Comparison of ENCODE assay signal across 18 mouse cellular contexts in the genomic region with DNA sequence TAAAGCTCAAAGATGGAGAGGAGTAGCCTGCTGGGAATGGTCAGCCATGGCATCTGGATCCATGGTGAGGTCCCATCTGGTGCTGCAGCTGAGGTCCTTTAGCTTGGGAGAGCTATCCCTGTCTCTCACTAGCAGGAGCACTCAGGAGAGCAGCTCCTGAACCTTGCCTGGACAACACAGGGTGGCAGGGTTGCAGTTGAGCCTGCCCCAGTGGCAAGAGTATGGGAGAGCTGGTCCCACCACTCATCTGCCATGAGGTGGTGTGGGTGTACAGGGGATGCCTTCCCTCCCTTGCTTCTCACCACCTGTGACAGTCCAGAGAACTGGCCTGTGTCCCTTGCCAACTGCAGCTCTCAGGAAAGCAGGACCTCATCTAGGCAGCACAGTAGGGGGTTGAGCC. TPM values are rescaled to one million over a fixed set of nuclear protein-coding genes. Genes with fewer than 3 reads are reported as not detected.
A peak's percentile ranks its signal among the peaks of the same experiment; 100 is the strongest.
DNase-seq lines count a peak whose midpoint lies in the region; ATAC-seq and TF ChIP-seq lines count a peak whose summit lies in the region.
"Had no signal": no experiment of that assay in that cellular context is flagged by ENCODE, and none has a peak within 500 bp of the region (broad histone marks: within the 10 kb centered on the region; RNA-seq: fewer than 3 reads in every experiment).

No protein-coding gene starts in this region.

- TF ChIP-seq CTCF in gastrocnemius, adult 2 months (IDR thresholded peaks at IDR 0.05), result peak; percentile 18; the same call in 1 of the 2 replicates

- no peak overlapping the region for H3K27ac ChIP-seq in gastrocnemius, adult 2 months
- no peak overlapping the region for H3K27ac ChIP-seq in embryonic facial prominence, embryonic 12.5 days
- H3K27ac ChIP-seq: forebrain, embryonic 15.5 days; hindbrain, embryonic 14.5 days; kidney, postnatal 0 days had no signal

- no peaks in the 10 kb centered on the region for H3K27me3 ChIP-seq in megakaryocyte, embryonic 14.5 days (replicated peaks)
- H3K27me3 ChIP-seq in embryonic facial prominence, embryonic 12.5 days, result 0 out of 2 replicates have a peak, but pooled peaks cover 4% of the 10 kb centered on the region
- H3K27me3 ChIP-seq: forebrain, embryonic 15.5 days had no signal

- DNase-seq in gastrocnemius, adult 2 months, result peak; percentile 14
- no peak for DNase-seq in gastrocnemius, postnatal 10 days
- DNase-seq in cerebellum, postnatal 14 days, result peak; percentile 4 to 5
- no peak for DNase-seq in embryo, embryonic 10 days (ENCODE audit: low spot score)
- DNase-seq: adrenal gland, postnatal 25 days; B cell, adult 2 months; liver, postnatal 0 days; lung, postnatal 14 days; thymus, adult 2 months had no signal

- no peaks in the 10 kb centered on the region for H3K4me1 ChIP-seq in megakaryocyte, embryonic 14.5 days
- H3K4me1 ChIP-seq in embryonic facial prominence, embryonic 12.5 days, result peaks cover 5% of the 10 kb centered on the region
- H3K4me1 ChIP-seq: forebrain, embryonic 15.5 days had no signal

- no peak overlapping the region for H3K4me2 ChIP-seq in embryonic facial prominence, embryonic 12.5 days (replicated peaks)
- H3K4me2 ChIP-seq: forebrain, embryonic 15.5 days; hindbrain, embryonic 14.5 days had no signal

- intact Hi-C loops in gastrocnemius, adult 2 months (cut with DNase I), result no loop called here

- peaks cover 10% of the 10 kb centered on the region; the same call in 1 of the 2 replicates for H3K9me3 ChIP-seq in megakaryocyte, embryonic 14.5 days
- H3K9me3 ChIP-seq in embryonic facial prominence, embryonic 12.5 days, result no peaks in the 10 kb centered on the region
- H3K9me3 ChIP-seq: forebrain, embryonic 15.5 days had no signal

- no peak overlapping the region for H3K9ac ChIP-seq in embryonic facial prominence, embryonic 12.5 days
- H3K9ac ChIP-seq: forebrain, embryonic 15.5 days; hindbrain, embryonic 14.5 days; liver, postnatal 0 days had no signal

- no peak overlapping the region for H3K4me3 ChIP-seq in gastrocnemius, adult 2 months
- H3K4me3 ChIP-seq in megakaryocyte, embryonic 14.5 days (replicated peaks), result peak overlapping the region; percentile 8
- no peak overlapping the region for H3K4me3 ChIP-seq in embryonic facial prominence, embryonic 12.5 days
- H3K4me3 ChIP-seq: forebrain, embryonic 15.5 days; myocyte had no signal

- no peak for ATAC-seq in megakaryocyte, adult 5-6 weeks (ENCODE audit: poor library complexity, severe bottlenecking)
- ATAC-seq in embryonic facial prominence, embryonic 12.5 days (ENCODE audit: insufficient number of reproducible peaks, insufficient read depth, low FRiP score, low TSS enrichment), result 0 out of 2 replicates have a peak, but pooled peaks have one; percentile 69
- ATAC-seq: forebrain, embryonic 15.5 days; intestine, embryonic 16.5 days; liver, postnatal 0 days had no signal

- no peaks in the 10 kb centered on the region for H3K36me3 ChIP-seq in megakaryocyte, embryonic 14.5 days (replicated peaks; ENCODE audit: low read length)
- no peaks in the 10 kb centered on the region for H3K36me3 ChIP-seq in embryonic facial prominence, embryonic 12.5 days
- H3K36me3 ChIP-seq: forebrain, embryonic 15.5 days had no signal

RNA-seq across cellular contexts. Expression of gene Cacna2d1, which starts 51.5 kb away (rescaled TPM):
- total RNA-seq in gastrocnemius, adult 2 months (2021), result 100 to 1,000 TPM; 254 to 283 TPM
- total RNA-seq in gastrocnemius, postnatal 10 days (2021), result 100 to 1,000 TPM; 285 to 287 TPM
- not detected in 2 replicates for polyA plus RNA-seq in megakaryocyte, embryonic 14.5 days (2012; ENCODE audit: insufficient read depth, low replicate concordance)
- total RNA-seq in megakaryocyte, adult 5-6 weeks (2015), result 0.16 TPM in 1 of 2 replicates, not detected in the other
- not detected in 2 replicates for total RNA-seq in megakaryocyte, adult 5-6 weeks (2017)
- 20.1 and 21.8 TPM in 2 replicates for polyA plus RNA-seq in embryonic facial prominence, embryonic 12.5 days (2016; fragmentation: Nextera tagmentation; extraction: Ambion mirVana)
- total RNA-seq: megakaryocyte-erythroid progenitor cell, adult 5-6 weeks had no signal

Comparison
In these comparisons a context has a peak if more than half of its experiments do, and no peak if none do; other contexts are left out.
1. DNase-seq: peak in gastrocnemius, adult 2 months (single experiment) and cerebellum, postnatal 14 days (2 of 2); none in gastrocnemius, postnatal 10 days (single experiment) and embryo, embryonic 10 days (single experiment).
2. RNA of gene Cacna2d1, which starts 51.5 kb away (total RNA-seq): 285 to 287 TPM in gastrocnemius, postnatal 10 days and 254 to 283 TPM in gastrocnemius, adult 2 months; 0.16 TPM in megakaryocyte, adult 5-6 weeks; every median in the first group is over 100 times any median in the second.